Comparison of ENCODE assay signal across 8 mouse cellular contexts in the genomic region with DNA sequence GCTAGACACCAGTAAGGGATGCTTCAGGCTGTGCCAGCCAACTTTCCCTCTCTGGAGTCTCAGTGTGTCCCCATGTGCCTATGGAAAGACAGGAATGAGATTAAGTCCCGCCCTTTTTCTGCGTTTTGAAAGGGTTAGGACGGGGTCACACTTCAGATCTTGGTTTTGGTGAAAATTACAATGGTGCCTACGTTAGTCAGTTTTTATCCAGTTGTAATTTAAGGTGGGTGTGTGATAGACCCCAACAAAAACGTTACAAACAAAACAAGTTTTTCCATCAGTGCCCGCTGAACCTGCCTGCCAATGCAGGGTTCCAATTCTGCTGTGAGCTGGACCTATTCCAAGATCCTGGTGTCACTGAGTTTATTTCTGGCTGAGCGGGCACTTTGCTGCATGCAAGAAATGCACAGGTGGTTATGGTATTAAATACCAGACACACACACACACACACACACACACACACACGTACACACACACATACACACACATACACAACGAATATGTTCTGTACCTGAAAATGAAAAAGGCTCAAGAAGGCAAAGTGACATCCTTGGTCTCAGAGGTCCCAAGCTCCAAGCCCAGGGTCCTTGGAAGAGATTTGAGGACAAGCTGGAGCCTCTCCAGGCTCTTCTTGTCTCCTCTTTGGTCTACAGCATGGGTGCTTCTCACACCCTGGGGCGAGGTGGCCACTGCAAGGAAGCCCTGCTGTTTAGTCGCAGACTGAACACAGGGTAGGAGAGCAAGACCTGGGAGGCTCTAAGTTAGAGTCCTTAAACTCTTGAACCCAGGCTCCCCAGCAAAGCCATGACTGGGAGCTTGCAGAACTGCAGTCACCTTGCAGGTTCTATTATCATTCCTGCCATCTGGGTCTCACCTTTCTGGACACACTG. TPM values are rescaled to one million over a fixed set of nuclear protein-coding genes. Genes with fewer than 3 reads are reported as not detected.
DNase-seq lines count a peak whose midpoint lies in the region; ATAC-seq and TF ChIP-seq lines count a peak whose summit lies in the region.

No protein-coding gene starts in this region.

- H3ac ChIP-seq in myocyte (ENCODE audit: control insufficient read depth, insufficient read length), result no peak overlapping the region

- no peaks in the 10 kb centered on the region for H3K9me3 ChIP-seq in heart, embryonic 10.5 days

- peaks cover 16% of the 10 kb centered on the region for H3K36me3 ChIP-seq in heart, embryonic 10.5 days
- no peaks in the 10 kb centered on the region for H3K36me3 ChIP-seq in myocyte (ENCODE audit: control insufficient read depth, insufficient read depth)

- intact Hi-C loops in heart, postnatal 25 days (cut with DNase I), result loop anchor here (2.0 kb wide), 1 partner anchor 38 kb away; the partner anchor contains the start of gene Wdr5

- peaks cover 25% of the 10 kb centered on the region for H3K4me1 ChIP-seq in brown adipose tissue, adult 24 weeks (ENCODE audit: control insufficient read depth, insufficient read depth, insufficient read length, low read length)
- peaks cover 40% of the 10 kb centered on the region for H3K4me1 ChIP-seq in heart, embryonic 10.5 days

- ATAC-seq in erythroid progenitor cell, adult 5-6 weeks (replicated peaks; ENCODE audit: low FRiP score, poor library complexity, severe bottlenecking), result no peak

- H3K27me3 ChIP-seq in heart, embryonic 10.5 days (ENCODE audit: insufficient read depth, poor library complexity, severe bottlenecking), result no peaks in the 10 kb centered on the region
- H3K27me3 ChIP-seq in myocyte (ENCODE audit: control insufficient read depth, insufficient read depth, insufficient read length), result no peaks in the 10 kb centered on the region

- 33% methylated on average over 11 of the region's 11 CpGs for WGBS in heart, embryonic 10.5 days

- peaks cover 33% of the 10 kb centered on the region for H3K79me2 ChIP-seq in myocyte (ENCODE audit: control insufficient read depth, insufficient read depth)

- H3K4me2 ChIP-seq in myocyte (ENCODE audit: low read depth), result peak overlapping the region; percentile 93

- no peak for TF ChIP-seq POLR2A in myocyte (IDR thresholded peaks at IDR 0.05; ENCODE audit: insufficient read length, low read depth)

- peak; percentile 89 for DNase-seq in heart, adult 11 months
- no peak for DNase-seq in heart, postnatal 25 days (ENCODE audit: low spot score)
- no peak for DNase-seq in heart, embryonic 10.5 days (ENCODE audit: low spot score)
- peak; percentile 45 to 57 for DNase-seq in kidney, postnatal 36 days
- no peak for DNase-seq in adrenal gland, adult 2 months

- H3K4me3 ChIP-seq in brown adipose tissue, adult 24 weeks (ENCODE audit: insufficient read depth, low read depth, low read length), result peak overlapping the region; percentile 94
- peak overlapping the region; percentile 97 for H3K4me3 ChIP-seq in heart, embryonic 10.5 days
- peak overlapping the region; percentile 63 for H3K4me3 ChIP-seq in myocyte

- no peak overlapping the region for H3K27ac ChIP-seq in brown adipose tissue, adult 24 weeks (replicated peaks; ENCODE audit: low read depth, low read length)
- peak overlapping the region; percentile 87 for H3K27ac ChIP-seq in heart, embryonic 10.5 days

TF ChIP-seq in myocyte, 11 proteins besides CTCF, POLR2A, EP300 and RAD21:
- TF ChIP-seq E2F4 (IDR thresholded peaks at IDR 0.05; ENCODE audit: insufficient read depth), result no peak
- TF ChIP-seq MYOD1 (IDR thresholded peaks at IDR 0.05; ENCODE audit: control insufficient read depth in 1 of 3, insufficient read length in 2 of 3, low read depth in 2 of 3), result peak in 1 of 3 experiments; percentile 60
- no peak for TF ChIP-seq REST (IDR thresholded peaks at IDR 0.05; ENCODE audit: insufficient read depth, insufficient read length)

RNA-seq across cellular contexts. Expression of gene Brd3, which starts 30.9 kb away (rescaled TPM):
- total RNA-seq in heart, postnatal 25 days (2021), result 10 to 100 TPM; 29.3 to 35.7 TPM
- polyA plus RNA-seq in brown adipose tissue, adult 24 weeks (2012; ENCODE audit: insufficient read depth, insufficient read length, missing spikeins), result 18.2 and 19.3 TPM in 2 replicates
- 90.5 and 135 TPM in 2 replicates for polyA plus RNA-seq in heart, embryonic 10.5 days (2016; fragmentation: Nextera tagmentation; extraction: Ambion mirVana)
- polyA plus RNA-seq in myocyte (2012; fragmentation: generic; extraction: Trizol), result 26.8 TPM
- 10 to 100 TPM; 56.9 to 61.6 TPM for total RNA-seq in adrenal gland, adult 2 months (2021)
- 59.3 and 60.1 TPM in 2 replicates for polyA plus RNA-seq in adrenal gland, adult 2 months (2012; rRNA removed)
- total RNA-seq in erythroid progenitor cell, adult 5-6 weeks (2015; ENCODE audit: low replicate concordance), result 22.7 and 30.6 TPM in 2 replicates
- total RNA-seq in erythroid progenitor cell, adult 5-6 weeks (2017; ENCODE audit: low replicate concordance), result 17.3 and 19.8 TPM in 2 replicates

RNA-seq across cellular contexts. Expression of gene Brd3os, which starts 34.4 kb away (rescaled TPM):
- 1 to 10 TPM in 1 of 2 experiments, under 1 TPM in 1; 0.70 to 1.3 TPM for total RNA-seq in heart, postnatal 25 days (2021)
- 0.79 TPM in 1 of 2 replicates, not detected in the other for polyA plus RNA-seq in brown adipose tissue, adult 24 weeks (2012; ENCODE audit: insufficient read depth, insufficient read length, missing spikeins)
- 2.3 and 3.3 TPM in 2 replicates for polyA plus RNA-seq in heart, embryonic 10.5 days (2016; fragmentation: Nextera tagmentation; extraction: Ambion mirVana)
- 28.7 TPM for polyA plus RNA-seq in myocyte (2012; fragmentation: generic; extraction: Trizol)
- 10 to 100 TPM in 1 of 2 experiments, 1 to 10 TPM in 1; 6.2 to 17.2 TPM for total RNA-seq in adrenal gland, adult 2 months (2021)
- polyA plus RNA-seq in adrenal gland, adult 2 months (2012; rRNA removed), result 46.0 and 60.2 TPM in 2 replicates
- not detected in 2 replicates for total RNA-seq in erythroid progenitor cell, adult 5-6 weeks (2015; ENCODE audit: low replicate concordance)
- total RNA-seq in erythroid progenitor cell, adult 5-6 weeks (2017; ENCODE audit: low replicate concordance), result 1.2 TPM in 1 of 2 replicates, not detected in the other

RNA-seq across cellular contexts. Expression of gene Wdr5, which starts 38.4 kb away (rescaled TPM):
- 10 to 100 TPM; 23.4 to 23.7 TPM for total RNA-seq in heart, postnatal 25 days (2021)
- 10.2 and 14.6 TPM in 2 replicates for polyA plus RNA-seq in brown adipose tissue, adult 24 weeks (2012; ENCODE audit: insufficient read depth, insufficient read length, missing spikeins)
- polyA plus RNA-seq in heart, embryonic 10.5 days (2016; fragmentation: Nextera tagmentation; extraction: Ambion mirVana), result 44.3 and 57.8 TPM in 2 replicates
- 34.8 TPM for polyA plus RNA-seq in myocyte (2012; fragmentation: generic; extraction: Trizol)
- total RNA-seq in adrenal gland, adult 2 months (2021), result 10 to 100 TPM; 30.5 TPM
- polyA plus RNA-seq in adrenal gland, adult 2 months (2012; rRNA removed), result 50.0 and 52.5 TPM in 2 replicates
- total RNA-seq in erythroid progenitor cell, adult 5-6 weeks (2015; ENCODE audit: low replicate concordance), result 14.4 and 18.9 TPM in 2 replicates
- 13.6 and 28.5 TPM in 2 replicates for total RNA-seq in erythroid progenitor cell, adult 5-6 weeks (2017; ENCODE audit: low replicate concordance)

RNA-seq across cellular contexts. Expression of gene Vav2, which starts 49.7 kb away (rescaled TPM):
- 10 to 100 TPM; 12.7 to 13.6 TPM for total RNA-seq in heart, postnatal 25 days (2021)
- 6.6 and 8.0 TPM in 2 replicates for polyA plus RNA-seq in brown adipose tissue, adult 24 weeks (2012; ENCODE audit: insufficient read depth, insufficient read length, missing spikeins)
- polyA plus RNA-seq in heart, embryonic 10.5 days (2016; fragmentation: Nextera tagmentation; extraction: Ambion mirVana), result 5.1 and 8.1 TPM in 2 replicates
- polyA plus RNA-seq in myocyte (2012; fragmentation: generic; extraction: Trizol), result 14.1 TPM
- 10 to 100 TPM; 20.1 to 27.6 TPM for total RNA-seq in adrenal gland, adult 2 months (2021)
- polyA plus RNA-seq in adrenal gland, adult 2 months (2012; rRNA removed), result 29.7 and 30.9 TPM in 2 replicates
- total RNA-seq in erythroid progenitor cell, adult 5-6 weeks (2015; ENCODE audit: low replicate concordance), result 1.7 and 3.6 TPM in 2 replicates
- 2.2 and 10.7 TPM in 2 replicates for total RNA-seq in erythroid progenitor cell, adult 5-6 weeks (2017; ENCODE audit: low replicate concordance)

Comparison
In these comparisons a context has a peak if more than half of its experiments do, and no peak if none do; other contexts are left out.
1. DNase-seq: peak in heart, adult 11 months (single experiment) and kidney, postnatal 36 days (2 of 2); none in heart, postnatal 25 days (single experiment), heart, embryonic 10.5 days (single experiment) and adrenal gland, adult 2 months (single experiment).
2. Peak in every context shown above with its lines, with median percentiles within 50 percentile points of each other: H3K4me3 ChIP-seq.